Mouse (Mus musculus) liver, embryonic 15.5 days (tissue): ENCODE measurements around the gene Syde2. TPM values are rescaled to one million over a fixed set of nuclear protein-coding genes. Genes with fewer than 3 reads are reported as not detected.

Experiments
- ATAC-seq: fragments of 200-750 bp; cut with Nextera tagmentation; 2 replicates; pipeline ENCODE4 v1.8.0; 2017; ENCODE audit warnings: moderate number of reproducible peaks, mild to moderate bottlenecking, moderate library complexity; ENCODE audit not compliant: insufficient read depth
- H3K27ac ChIP-seq: fragments of 300-500 bp; sonication (generic); replicated peaks from 2 replicates; pipeline ENCODE4 v1.5.1; 2015; ENCODE audit warnings: mild to moderate bottlenecking, inconsistent platforms
- H3K27me3 ChIP-seq: fragments of 300-500 bp; sonication (generic); 2 replicates; pipeline ENCODE4 v1.6.1; 2015; ENCODE audit warnings: mild to moderate bottlenecking, inconsistent platforms
- H3K36me3 ChIP-seq: fragments of 300-500 bp; sonication (generic); replicated peaks from 2 replicates; pipeline ENCODE4 v1.6.1; 2015; ENCODE audit warnings: moderate library complexity, mild to moderate bottlenecking, inconsistent platforms
- H3K4me1 ChIP-seq: fragments of 300-500 bp; sonication (generic); replicated peaks from 2 replicates; pipeline ENCODE4 v1.6.1; 2015; ENCODE audit warnings: inconsistent platforms
- H3K4me2 ChIP-seq: fragments of 300-500 bp; sonication (generic); 2 replicates; pipeline ENCODE4 v1.6.1; 2015; ENCODE audit warnings: moderate library complexity, mild to moderate bottlenecking, inconsistent platforms
- H3K4me3 ChIP-seq: fragments of 300-500 bp; sonication (generic); replicated peaks from 2 replicates; pipeline ENCODE4 v1.5.1; 2015; ENCODE audit warnings: mild to moderate bottlenecking, inconsistent platforms
- H3K9ac ChIP-seq: fragments of 300-500 bp; sonication (generic); 2 replicates; pipeline ENCODE4 v1.6.1; 2015; ENCODE audit warnings: moderate library complexity, mild to moderate bottlenecking, inconsistent platforms
- H3K9me3 ChIP-seq: fragments of 300-500 bp; sonication (generic); replicated peaks from 2 replicates; pipeline ENCODE4 v1.6.1; 2016; ENCODE audit warnings: inconsistent platforms
- WGBS: fragments of 180-500 bp; shearing (Covaris S2); methylation state at CpG from one replicate; pipeline ENCODE4 v1.1.7; 2015; ENCODE audit warnings: mixed read lengths; ENCODE audit not compliant: insufficient replicate concordance; 5-methylcytosine and 5-hydroxymethylcytosine counted together
- polyA plus RNA-seq: library from polyadenylated mRNA; unstranded; fragments of >200 nt; fragmentation: Nextera tagmentation; extraction: Ambion mirVana; gene quantifications from 2 replicates; pipeline ENCODE4 v1.2.1, GENCODE M21; 2015

Syde2 gene
- polyA plus RNA-seq, 1 experiment from 2014 or later: 0.52 TPM

GRCm38 (mm10) chr3:145969031-145969501, 18.6 kb upstream of the Syde2 start:
- Histone ChIP-seq H3K27ac (no peak overlapping the region), H3K4me1 (peaks cover 10% of the 10 kb centered on the region; the same call in 1 of the 2 replicates), H3K36me3 (no peaks in the 10 kb centered on the region), H3K9ac (no peak overlapping the region), H3K9me3 (no peaks in the 10 kb centered on the region), H3K27me3 (peaks cover 10% of the 10 kb centered on the region), H3K4me3 (no peak overlapping the region), H3K4me2 (peak overlapping the region; percentile 18; the same call in 1 of the 2 replicates)
- no peak for ATAC-seq
- 20% methylated on average over 14 of the region's 14 CpGs for WGBS

- Histone ChIP-seq H3K9ac (no peak overlapping the region), H3K27me3 (no peaks in the 10 kb centered on the region), H3K9me3 (no peaks in the 10 kb centered on the region), H3K4me2 (no peak overlapping the region), H3K4me1 (0 out of 2 replicates have a peak, but pooled peaks cover 4% of the 10 kb centered on the region), H3K36me3 (no peaks in the 10 kb centered on the region), H3K4me3 (no peak overlapping the region), H3K27ac (no peak overlapping the region)
- WGBS: 70% methylated on average over 10 of the region's 10 CpGs
- no peak for ATAC-seq
Observed at GRCm38 (mm10) chr3:145971501-145971900, 16.2 kb upstream of the Syde2 start.

- Histone ChIP-seq H3K9ac (no peak overlapping the region), H3K27ac (no peak overlapping the region), H3K36me3 (no peaks in the 10 kb centered on the region), H3K9me3 (0 out of 2 replicates have a peak, but pooled peaks cover 3% of the 10 kb centered on the region), H3K4me2 (no peak overlapping the region), H3K4me1 (no peaks in the 10 kb centered on the region), H3K27me3 (no peaks in the 10 kb centered on the region), H3K4me3 (no peak overlapping the region)
- 70% methylated on average over 7 of the region's 7 CpGs for WGBS
- no peak for ATAC-seq
Observed at GRCm38 (mm10) chr3:145974986-145975385, 12.7 kb upstream of the Syde2 start.

- ATAC-seq: no peak
- Histone ChIP-seq H3K9ac (no peak overlapping the region), H3K4me2 (no peak overlapping the region), H3K27me3 (peaks cover 55% of the 10 kb centered on the region), H3K9me3 (no peaks in the 10 kb centered on the region), H3K27ac (no peak overlapping the region), H3K4me3 (no peak overlapping the region), H3K36me3 (no peaks in the 10 kb centered on the region), H3K4me1 (peaks cover 7% of the 10 kb centered on the region; the same call in 1 of the 2 replicates)
- 49% methylated on average over 7 of the region's 7 CpGs for WGBS
Observed at GRCm38 (mm10) chr3:145985333-145985925, 2.2 kb upstream of the Syde2 start.

GRCm38 (mm10) chr3:145986317-145987001, 1.2 kb upstream of the Syde2 start:
- peaks cover 55% of the 10 kb centered on the region for H3K27me3 ChIP-seq

GRCm38 (mm10) chr3:145987970-145988683, 457 bp downstream of the Syde2 start:
- H3K4me1 ChIP-seq: peaks cover 16% of the 10 kb centered on the region
- no peaks in the 10 kb centered on the region for H3K9me3 ChIP-seq
- H3K27ac ChIP-seq: peak overlapping the region; percentile 85
- peak; percentile 84 for ATAC-seq
- under 1% methylated on average over 93 of the region's 101 CpGs for WGBS
- H3K4me3 ChIP-seq: peak overlapping the region; percentile 59
- no peaks in the 10 kb centered on the region for H3K36me3 ChIP-seq
- H3K9ac ChIP-seq: peak overlapping the region; percentile 45; the same call in 1 of the 2 replicates
- peaks cover 55% of the 10 kb centered on the region for H3K27me3 ChIP-seq
- peak overlapping the region; percentile 73 for H3K4me2 ChIP-seq

More at GRCm38 (mm10) chr3:145986317-145987001, 1.2 kb upstream of the Syde2 start:
- H3K9me3 ChIP-seq: no peaks in the 10 kb centered on the region
- H3K36me3 ChIP-seq: no peaks in the 10 kb centered on the region
- H3K4me1 ChIP-seq: peaks cover 7% of the 10 kb centered on the region; the same call in 1 of the 2 replicates
- 54% methylated on average over 6 of the region's 6 CpGs for WGBS
- ATAC-seq: no peak
- H3K4me3 ChIP-seq: no peak overlapping the region
- H3K4me2 ChIP-seq: peak overlapping the region; percentile 73
- H3K27ac ChIP-seq: no peak overlapping the region
- H3K9ac ChIP-seq: no peak overlapping the region

GRCm38 (mm10) chr3:145988684-145989575, 1.3 kb downstream of the Syde2 start:
- no peak for ATAC-seq
- 1% methylated on average over 45 of the region's 45 CpGs for WGBS
- peaks cover 55% of the 10 kb centered on the region for H3K27me3 ChIP-seq
- H3K4me3 ChIP-seq: peak overlapping the region; percentile 59
- H3K9ac ChIP-seq: peak overlapping the region; percentile 45; the same call in 1 of the 2 replicates
- H3K27ac ChIP-seq: peak overlapping the region; percentile 85; the same call in 1 of the 2 replicates
- no peaks in the 10 kb centered on the region for H3K36me3 ChIP-seq
- peak overlapping the region; percentile 73 for H3K4me2 ChIP-seq
- peaks cover 16% of the 10 kb centered on the region for H3K4me1 ChIP-seq
- H3K9me3 ChIP-seq: no peaks in the 10 kb centered on the region

- 9% methylated on average over 11 of the region's 11 CpGs for WGBS
- Histone ChIP-seq H3K4me2 (peak overlapping the region; percentile 73), H3K4me3 (peak overlapping the region; percentile 59), H3K4me1 (peaks cover 16% of the 10 kb centered on the region), H3K27ac (no peak overlapping the region), H3K9ac (0 out of 2 replicates have a peak overlapping the region, but pooled peaks have one; percentile 45), H3K9me3 (no peaks in the 10 kb centered on the region), H3K36me3 (no peaks in the 10 kb centered on the region), H3K27me3 (peaks cover 48% of the 10 kb centered on the region)
- ATAC-seq: no peak
Observed at GRCm38 (mm10) chr3:145989576-145990081, 2.0 kb downstream of the Syde2 start.

GRCm38 (mm10) chr3:145991130-145991529, 3.5 kb downstream of the Syde2 start:
- WGBS: 77% methylated on average over 13 of the region's 13 CpGs

More at GRCm38 (mm10) chr3:145991130-145991529, 3.5 kb downstream of the Syde2 start:
- Histone ChIP-seq H3K9me3 (no peaks in the 10 kb centered on the region), H3K4me3 (no peak overlapping the region), H3K9ac (no peak overlapping the region), H3K4me1 (peaks cover 16% of the 10 kb centered on the region), H3K36me3 (no peaks in the 10 kb centered on the region), H3K4me2 (no peak overlapping the region), H3K27ac (no peak overlapping the region), H3K27me3 (peaks cover 39% of the 10 kb centered on the region)
- no peak for ATAC-seq
